Mouse (Mus musculus) leukemia stem cell, adult 10-12 weeks (primary cell): ENCODE results near the gene Zfp442. TPM values are rescaled to one million over a fixed set of nuclear protein-coding genes. Genes with fewer than 3 reads are reported as not detected.

Experiments used
- polyA plus RNA-seq: library from polyadenylated mRNA; stranded (reverse); fragments of >175 nt; gene quantifications from 2 replicates; pipeline ENCODE4 v1.2.3, GENCODE M21; 2012; ENCODE audit warnings: low replicate concordance

Zfp442 gene
- polyA plus RNA-seq, result 0.06 TPM in 1 of 2 replicates, not detected in the other

DNA sequence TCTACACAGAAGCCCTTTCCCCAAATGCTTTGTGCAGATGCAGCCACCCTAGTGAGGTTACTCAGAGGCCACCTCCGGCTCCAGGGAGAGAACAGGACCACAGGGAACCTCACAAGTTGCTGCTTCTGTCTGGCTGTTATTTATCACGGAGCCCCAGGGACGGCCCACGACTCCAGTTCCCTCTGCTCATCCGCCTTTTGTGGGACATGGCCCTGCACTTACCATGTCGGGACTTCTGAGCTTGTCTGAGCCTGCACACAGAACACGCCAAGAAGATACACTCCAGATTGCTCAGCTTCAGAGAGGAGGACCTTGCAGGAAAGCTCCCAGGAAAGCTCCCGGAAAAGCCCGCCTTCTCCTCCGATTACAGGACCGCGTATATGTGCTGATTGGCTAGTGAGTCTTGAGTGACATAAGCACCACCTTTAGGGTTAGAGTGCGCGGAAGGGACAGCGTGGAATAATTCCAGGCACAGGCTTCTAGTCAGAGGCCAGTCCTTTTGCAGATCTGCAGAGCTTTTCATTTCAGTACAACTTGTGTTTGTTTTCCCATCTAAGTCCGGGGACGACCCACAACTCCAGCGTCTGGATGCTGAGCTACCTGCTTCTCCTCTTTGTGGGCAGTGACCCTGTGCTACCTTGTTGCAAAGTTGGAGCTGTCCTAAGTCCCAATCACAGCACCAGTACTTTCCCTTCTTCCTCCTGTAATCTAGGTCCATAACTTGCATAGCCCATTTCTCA is at the start of gene Zfp442:
Gene Zfp442 (minus strand): TSS at position 307 of the 740 bp plus-strand sequence.

DNA sequence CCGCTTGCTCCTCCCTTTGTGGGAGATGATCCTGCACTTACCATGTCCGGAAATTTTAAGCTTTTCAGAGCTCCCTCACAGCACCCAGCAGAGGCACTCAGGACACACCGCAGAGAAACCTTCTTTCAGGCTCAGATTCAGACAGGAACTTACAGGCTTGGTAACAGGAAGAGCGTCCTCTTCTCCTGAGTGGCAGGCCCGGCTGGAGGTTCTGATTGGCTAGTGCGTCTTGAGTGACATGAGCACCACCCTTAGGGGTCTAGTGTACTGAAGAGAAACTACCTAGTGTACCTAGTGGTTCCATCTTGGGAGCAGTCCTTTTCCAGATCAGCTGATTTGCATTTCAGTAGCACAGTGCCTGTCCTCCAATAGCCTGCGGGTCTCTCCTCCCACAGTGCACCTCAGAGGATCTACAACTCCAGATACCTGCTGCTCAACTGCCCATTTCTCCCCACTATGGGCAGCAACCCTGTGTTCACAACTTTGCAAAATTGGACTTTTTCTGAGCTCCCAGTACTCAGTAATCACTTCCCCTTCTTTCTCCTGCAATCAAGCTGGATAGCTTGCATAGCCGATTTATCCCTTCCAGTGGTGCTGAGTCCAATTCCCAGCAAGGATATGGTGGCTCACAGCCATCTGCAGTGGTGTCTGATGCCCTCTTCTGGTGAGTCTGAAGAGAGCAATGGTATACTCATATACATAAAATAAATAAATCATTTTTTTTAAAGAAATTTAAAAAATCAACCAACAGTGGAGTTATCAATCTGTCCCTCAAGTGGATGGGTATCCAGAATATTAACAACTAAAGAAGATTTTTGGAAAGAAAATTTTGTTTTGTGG is 33.9 kb upstream of the Zfp442 start, which contains the start of gene Zfp345:
Gene Zfp345 (minus strand): TSS at position 153 of the 840 bp plus-strand sequence.

GRCm38 (mm10) chr2:150362113-150362877 is 89.0 kb downstream of the Zfp442 start, which contains the start of gene 3300002I08Rik:
3300002I08Rik (minus strand) TSS chr2:150362765.

Other genes with a start within 250 kb of the Zfp442 start
- gene Zfp937, start 233.4 kb downstream of the Zfp442 start, polyA plus RNA-seq, result not detected in 2 replicates
- gene Gm21994, start 195.9 kb downstream of the Zfp442 start, polyA plus RNA-seq, result not detected in 2 replicates
- not detected in 2 replicates for gene Gm14124, start 194.0 kb downstream of the Zfp442 start, polyA plus RNA-seq
- not detected in 2 replicates for gene Gm10130, start 127.8 kb downstream of the Zfp442 start, polyA plus RNA-seq
- gene 3300002I08Rik, start 88.7 kb downstream of the Zfp442 start, polyA plus RNA-seq, result not detected in 2 replicates
- gene Zfp345, start 33.6 kb upstream of the Zfp442 start, polyA plus RNA-seq, result not detected in 2 replicates
- gene Cst7, start 118.9 kb upstream of the Zfp442 start, polyA plus RNA-seq, result not detected in 2 replicates
- gene Apmap, start 157.1 kb upstream of the Zfp442 start, polyA plus RNA-seq, result 57.0 and 144 TPM in 2 replicates
- 56.2 and 58.0 TPM in 2 replicates for gene Acss1, start 217.0 kb upstream of the Zfp442 start, polyA plus RNA-seq
- gene Vsx1, start 237.9 kb upstream of the Zfp442 start, polyA plus RNA-seq, result 0.05 TPM in 1 of 2 replicates, not detected in the other